Mouse (Mus musculus) MEL (cell line): ENCODE results near the gene Syt7.

Experiments
- CHD1 ChIP-seq: IDR thresholded peaks from 2 replicates; pipeline ENCODE4 v1.6.1; 2012; ENCODE audit warnings: low read depth, mild to moderate bottlenecking, inconsistent platforms, low read length, improper control_type of control experiment
- MAFK ChIP-seq: IDR thresholded peaks from 2 replicates; pipeline ENCODE4 v1.6.1; 2011; ENCODE audit warnings: low read depth, mild to moderate bottlenecking, low read length, improper control_type of control experiment, borderline replicate concordance
- POLR2A ChIP-seq, 2 experiments: IDR thresholded peaks; 2 replicates each; pipeline ENCODE4 v1.6.1; 2011 to 2012; ENCODE audit warnings: low read length in 2 of 2, mild to moderate bottlenecking in 2 of 2, control low read depth in 1 of 2, improper control_type of control experiment in 1 of 2, low read depth in 1 of 2, moderate library complexity in 1 of 2; ENCODE audit not compliant: control insufficient read depth in 1 of 2, insufficient read depth in 1 of 2, poor library complexity in 1 of 2
- POLR2AphosphoS2 ChIP-seq: IDR thresholded peaks from 2 replicates; pipeline ENCODE4 v1.6.1; 2011; ENCODE audit warnings: low read length, improper control_type of control experiment
- TAL1 ChIP-seq: IDR thresholded peaks from 2 replicates; pipeline ENCODE4 v1.6.1; 2012; ENCODE audit warnings: mild to moderate bottlenecking, inconsistent platforms, low read length, moderate library complexity, mixed read lengths

- no peak for TF ChIP-seq POLR2A (IDR thresholded peaks at IDR 0.05; ENCODE audit: control insufficient read depth in 1 of 2, insufficient read depth in 1 of 2, low read depth in 1 of 2, low read length in 2 of 2, poor library complexity in 1 of 2)
- TF ChIP-seq POLR2AphosphoS2 = no peak
- TF ChIP-seq CHD1 = no peak
- TF ChIP-seq TAL1 = no peak
- TF ChIP-seq MAFK = no peak
Measured at GRCm38 (mm10) chr19:10454718-10455436, 66.0 kb downstream of the Syt7 start.
